9 mouse cellular contexts compared by ENCODE assay signal in genomic region chr10:128335582-128335981, GRCm38 (mm10). TPM values are rescaled to one million over a fixed set of nuclear protein-coding genes. Genes with fewer than 3 reads are reported as not detected.
DNase-seq lines count a peak whose midpoint lies in the region; ATAC-seq and TF ChIP-seq lines count a peak whose summit lies in the region.
"Had no signal": no experiment of that assay in that cellular context is flagged by ENCODE, and none has a peak within 500 bp of the region (broad histone marks: within the 10 kb centered on the region; RNA-seq: fewer than 3 reads in every experiment).

No protein-coding gene starts in this region.

- peaks cover 19% of the 10 kb centered on the region for H3K36me3 ChIP-seq in E14TG2a.4 (ENCODE audit: insufficient read depth, low read length)
- H3K36me3 ChIP-seq in kidney, postnatal 0 days (ENCODE audit: insufficient read depth, low read length): no peaks in the 10 kb centered on the region
- H3K36me3 ChIP-seq in lung, postnatal 0 days (ENCODE audit: insufficient read depth, low read length): no peaks in the 10 kb centered on the region

- H3K4me1 ChIP-seq in E14TG2a.4 (replicated peaks; ENCODE audit: low read depth, low read length): peaks cover 37% of the 10 kb centered on the region
- H3K4me1 ChIP-seq in kidney, postnatal 0 days (replicated peaks; ENCODE audit: insufficient read depth, low read length): peaks cover 9% of the 10 kb centered on the region; the same call in 1 of the 2 replicates
- H3K4me1 ChIP-seq in lung, postnatal 0 days (ENCODE audit: insufficient read depth, low read depth, low read length): peaks cover 5% of the 10 kb centered on the region; the same call in 1 of the 2 replicates

- WGBS in kidney, postnatal 0 days: 0% methylated on average over 4 of the region's 4 CpGs
- 0% methylated on average over 4 of the region's 4 CpGs for WGBS in lung, postnatal 0 days

- H3K27me3 ChIP-seq in E14TG2a.4 (ENCODE audit: insufficient read depth, low read length): no peaks in the 10 kb centered on the region
- H3K27me3 ChIP-seq in kidney, postnatal 0 days (ENCODE audit: insufficient read depth, low read length): no peaks in the 10 kb centered on the region
- no peaks in the 10 kb centered on the region for H3K27me3 ChIP-seq in lung, postnatal 0 days (replicated peaks; ENCODE audit: insufficient read depth, low read length)

- DNase-seq in cerebellum, adult 11 months: peak; percentile 68
- DNase-seq in c-Kit-positive CD71-positive TER-119-positive erythroid progenitor cells, embryonic 14.5 days (ENCODE audit: low spot score): peak; percentile 94
- DNase-seq in gastrocnemius, adult 8-10 months (ENCODE audit: low spot score in 2 of 2): peak; percentile 63 to 71
- peak; percentile 86 for DNase-seq in kidney, postnatal 0 days (ENCODE audit: low spot score)
- peak; percentile 86 for DNase-seq in lung, postnatal 0 days (ENCODE audit: low spot score)
- peak; percentile 61 to 86 for DNase-seq in spleen, adult 18-20 months

- no peak overlapping the region for H3K9ac ChIP-seq in kidney, postnatal 0 days (ENCODE audit: low read depth, low read length)
- no peak overlapping the region for H3K9ac ChIP-seq in lung, postnatal 0 days (replicated peaks; ENCODE audit: low read depth)

- peak; percentile 78 for TF ChIP-seq CTCF in E14TG2a.4 (conservative IDR thresholded peaks at IDR 0.05; ENCODE audit: low read length)
- peak; percentile 98 for TF ChIP-seq CTCF in kidney, postnatal 0 days (IDR thresholded peaks at IDR 0.05; ENCODE audit: low read depth)
- TF ChIP-seq CTCF in lung, postnatal 0 days (IDR thresholded peaks at IDR 0.05): peak; percentile 90

- TF ChIP-seq EP300 in lung, postnatal 0 days (IDR thresholded peaks at IDR 0.05): no peak

- H3K4me3 ChIP-seq in E14TG2a.4 (replicated peaks; ENCODE audit: low read length): no peak overlapping the region
- H3K4me3 ChIP-seq in kidney, postnatal 0 days (replicated peaks; ENCODE audit: low read depth, low read length): no peak overlapping the region
- H3K4me3 ChIP-seq in lung, postnatal 0 days (ENCODE audit: low read depth, low read length): no peak overlapping the region

- no peak for ATAC-seq in cerebellum, adult (ENCODE audit: insufficient number of reproducible peaks, low FRiP score, low TSS enrichment)
- ATAC-seq in kidney, postnatal 0 days (replicated peaks; ENCODE audit: low FRiP score, low read depth): no peak
- ATAC-seq in lung, postnatal 0 days: no peak

- no peak overlapping the region for H3K4me2 ChIP-seq in kidney, postnatal 0 days (ENCODE audit: low read length)
- H3K4me2 ChIP-seq in lung, postnatal 0 days (replicated peaks; ENCODE audit: low read depth, low read length): no peak overlapping the region

- H3K27ac ChIP-seq in kidney, postnatal 0 days: no peak overlapping the region
- H3K27ac ChIP-seq in lung, postnatal 0 days (ENCODE audit: low read length): no peak overlapping the region

- H3K9me3 ChIP-seq in E14TG2a.4 (ENCODE audit: low read length): no peaks in the 10 kb centered on the region
- H3K9me3 ChIP-seq in kidney, postnatal 0 days (replicated peaks; ENCODE audit: low read length): no peaks in the 10 kb centered on the region
- no peaks in the 10 kb centered on the region for H3K9me3 ChIP-seq in lung, postnatal 0 days (ENCODE audit: low read length)

RNA-seq across cellular contexts. Expression of gene Cs, which starts 2.0 kb away (rescaled TPM):
- total RNA-seq in gastrocnemius, adult 8-10 months (2022): 100 to 1,000 TPM; 491 to 577 (median 541) TPM
- 167 and 195 TPM in 2 replicates for polyA plus RNA-seq in kidney, postnatal 0 days (2015; fragmentation: Nextera tagmentation; extraction: Ambion mirVana)
- polyA plus RNA-seq in lung, postnatal 0 days (2015; fragmentation: Nextera tagmentation; extraction: Ambion mirVana): 85.4 and 85.8 TPM in 2 replicates

RNA-seq across cellular contexts. Expression of gene Cnpy2, which starts 13.3 kb away (rescaled TPM):
- total RNA-seq in gastrocnemius, adult 8-10 months (2022): 10 to 100 TPM; 51.0 to 56.9 (median 52.2) TPM
- 350 and 363 TPM in 2 replicates for polyA plus RNA-seq in kidney, postnatal 0 days (2015; fragmentation: Nextera tagmentation; extraction: Ambion mirVana)
- polyA plus RNA-seq in lung, postnatal 0 days (2015; fragmentation: Nextera tagmentation; extraction: Ambion mirVana): 243 and 244 TPM in 2 replicates

RNA-seq across cellular contexts. Expression of gene Pan2, which starts 32.4 kb away (rescaled TPM):
- 1 to 10 TPM; 2.6 to 3.9 (median 3.2) TPM for total RNA-seq in gastrocnemius, adult 8-10 months (2022)
- polyA plus RNA-seq in kidney, postnatal 0 days (2015; fragmentation: Nextera tagmentation; extraction: Ambion mirVana): 26.5 and 28.5 TPM in 2 replicates
- polyA plus RNA-seq in lung, postnatal 0 days (2015; fragmentation: Nextera tagmentation; extraction: Ambion mirVana): 19.0 and 20.2 TPM in 2 replicates

RNA-seq across cellular contexts. Expression of gene Coq10a, which starts 33.2 kb away (rescaled TPM):
- total RNA-seq in gastrocnemius, adult 8-10 months (2022): 100 to 1,000 TPM; 409 to 479 (median 445) TPM
- 18.3 and 19.7 TPM in 2 replicates for polyA plus RNA-seq in kidney, postnatal 0 days (2015; fragmentation: Nextera tagmentation; extraction: Ambion mirVana)
- polyA plus RNA-seq in lung, postnatal 0 days (2015; fragmentation: Nextera tagmentation; extraction: Ambion mirVana): 16.4 and 19.9 TPM in 2 replicates

RNA-seq across cellular contexts. Expression of gene Il23a, which starts 37.0 kb away (rescaled TPM):
- total RNA-seq in gastrocnemius, adult 8-10 months (2022): not detected
- 0.13 and 0.16 TPM in 2 replicates for polyA plus RNA-seq in kidney, postnatal 0 days (2015; fragmentation: Nextera tagmentation; extraction: Ambion mirVana)
- 0.30 and 0.32 TPM in 2 replicates for polyA plus RNA-seq in lung, postnatal 0 days (2015; fragmentation: Nextera tagmentation; extraction: Ambion mirVana)
- polyA plus RNA-seq: C2C12 had no signal
